Mouse (Mus musculus): ENCODE measurements around the gene Map3k11. TPM values are rescaled to one million over a fixed set of nuclear protein-coding genes. Genes with fewer than 3 reads are reported as not detected.
A peak's percentile ranks its signal among the peaks of the same experiment; 100 is the strongest.

Gene Map3k11
- polyA plus RNA-seq, 1 experiment from 2014 or later: 14.6 TPM

GRCm38 (mm10) chr19:5724549-5724941 is 36.0 kb downstream of the Map3k11 start:
- ATAC-seq (replicated peaks; ENCODE audit: insufficient number of reproducible peaks, low FRiP score, low TSS enrichment, low read depth): no peak
- peaks cover 6% of the 10 kb centered on the region for H3K4me1 ChIP-seq (ENCODE audit: control insufficient read depth, insufficient read depth, low read length)
- peak overlapping the region; percentile 2; the same call in 1 of the 2 replicates for H3K4me2 ChIP-seq (ENCODE audit: low read depth, low read length)
- peaks cover 13% of the 10 kb centered on the region for H3K36me3 ChIP-seq (replicated peaks; ENCODE audit: control insufficient read depth, insufficient read depth, low read depth, low read length)
- 71% methylated on average over 7 of the region's 7 CpGs for WGBS
- no peaks in the 10 kb centered on the region for H3K9me3 ChIP-seq (replicated peaks; ENCODE audit: control insufficient read depth, low read length)
- no peak overlapping the region for H3K27ac ChIP-seq (replicated peaks; ENCODE audit: low read depth, low read length)
- no peak for DNase-seq (ENCODE audit: low spot score)
- no peaks in the 10 kb centered on the region for H3K27me3 ChIP-seq (ENCODE audit: control insufficient read depth, insufficient read depth, low read length)
- 0 out of 2 replicates have a peak overlapping the region, but pooled peaks have one; percentile 14 for H3K9ac ChIP-seq (replicated peaks; ENCODE audit: low read length)
- H3K4me3 ChIP-seq (ENCODE audit: low read depth, low read length): no peak overlapping the region

DNA sequence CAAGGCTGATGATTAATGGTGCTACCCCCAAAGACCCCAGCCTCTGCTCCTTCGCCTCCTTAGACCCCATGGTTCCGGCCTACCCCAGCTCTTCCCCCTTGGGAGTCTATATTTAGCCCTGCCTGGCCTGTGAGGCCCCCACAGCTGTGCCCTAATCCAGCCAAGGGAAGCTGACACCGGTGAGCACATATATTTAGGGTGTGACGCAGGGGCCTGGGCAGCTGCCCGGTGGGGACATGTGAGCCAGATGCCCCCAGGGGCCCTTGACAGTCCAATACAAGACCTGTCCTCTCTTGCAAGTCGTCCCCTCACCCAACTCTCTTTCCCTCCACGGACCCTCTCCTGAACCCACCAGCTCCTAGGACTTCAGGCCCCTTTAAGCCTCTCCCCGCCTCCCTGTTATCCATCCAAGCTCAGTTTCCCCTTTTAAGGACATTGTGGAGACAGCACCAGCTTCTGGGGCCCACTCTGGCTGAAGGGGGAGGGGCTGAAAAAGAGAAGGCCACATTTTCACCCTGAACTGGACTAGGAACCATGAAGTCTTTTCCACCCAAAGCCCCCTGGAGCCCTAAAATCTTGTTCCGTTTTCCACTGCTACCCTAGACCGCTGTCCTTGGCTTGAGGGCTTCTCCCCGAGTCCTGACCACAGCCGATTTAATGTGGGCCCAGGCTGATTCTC is 36.6 kb downstream of the Map3k11 start:
- 70% methylated on average over 12 of the region's 12 CpGs for WGBS
- ATAC-seq (replicated peaks; ENCODE audit: insufficient number of reproducible peaks, low FRiP score, low TSS enrichment, low read depth) (no peak), DNase-seq (ENCODE audit: low spot score) (no peak)
- Histone ChIP-seq H3K4me1 (ENCODE audit: control insufficient read depth, insufficient read depth, low read length) (peaks cover 6% of the 10 kb centered on the region), H3K36me3 (replicated peaks; ENCODE audit: control insufficient read depth, insufficient read depth, low read depth, low read length) (peaks cover 10% of the 10 kb centered on the region), H3K9me3 (replicated peaks; ENCODE audit: control insufficient read depth, low read length) (no peaks in the 10 kb centered on the region), H3K9ac (replicated peaks; ENCODE audit: low read length) (peak overlapping the region; percentile 53; the same call in 1 of the 2 replicates), H3K27ac (replicated peaks; ENCODE audit: low read depth, low read length) (no peak overlapping the region), H3K4me2 (ENCODE audit: low read depth, low read length) (peak overlapping the region; percentile 67; the same call in 1 of the 2 replicates), H3K4me3 (ENCODE audit: low read depth, low read length) (peak overlapping the region; percentile 31), H3K27me3 (ENCODE audit: control insufficient read depth, insufficient read depth, low read length) (no peaks in the 10 kb centered on the region)

- DNase-seq (ENCODE audit: low spot score): peak; percentile 59
- Histone ChIP-seq H3K9ac (replicated peaks; ENCODE audit: low read length) (peak within 1 kb of the TSS; percentile 53), H3K36me3 (replicated peaks; ENCODE audit: control insufficient read depth, insufficient read depth, low read depth, low read length) (peaks cover 8% of the 10 kb centered on the region), H3K27me3 (ENCODE audit: control insufficient read depth, insufficient read depth, low read length) (no peaks in the 10 kb centered on the region), H3K9me3 (replicated peaks; ENCODE audit: control insufficient read depth, low read length) (no peaks in the 10 kb centered on the region), H3K4me1 (ENCODE audit: control insufficient read depth, insufficient read depth, low read length) (peaks cover 9% of the 10 kb centered on the region), H3K27ac (replicated peaks; ENCODE audit: low read depth, low read length) (no peak within 1 kb of the TSS), H3K4me2 (ENCODE audit: low read depth, low read length) (peak within 1 kb of the TSS; percentile 93), H3K4me3 (ENCODE audit: low read depth, low read length) (peak within 1 kb of the TSS; percentile 31)
- ATAC-seq (replicated peaks; ENCODE audit: insufficient number of reproducible peaks, low FRiP score, low TSS enrichment, low read depth): no peak
- 11% methylated on average over 49 of the region's 49 CpGs for WGBS
These were observed 37.4 kb downstream of the Map3k11 start, which contains the start of gene Ehbp1l1 for GRCm38 (mm10) chr19:5725767-5726515. Gene Ehbp1l1 (minus strand): TSS chr19:5726317.

DNA sequence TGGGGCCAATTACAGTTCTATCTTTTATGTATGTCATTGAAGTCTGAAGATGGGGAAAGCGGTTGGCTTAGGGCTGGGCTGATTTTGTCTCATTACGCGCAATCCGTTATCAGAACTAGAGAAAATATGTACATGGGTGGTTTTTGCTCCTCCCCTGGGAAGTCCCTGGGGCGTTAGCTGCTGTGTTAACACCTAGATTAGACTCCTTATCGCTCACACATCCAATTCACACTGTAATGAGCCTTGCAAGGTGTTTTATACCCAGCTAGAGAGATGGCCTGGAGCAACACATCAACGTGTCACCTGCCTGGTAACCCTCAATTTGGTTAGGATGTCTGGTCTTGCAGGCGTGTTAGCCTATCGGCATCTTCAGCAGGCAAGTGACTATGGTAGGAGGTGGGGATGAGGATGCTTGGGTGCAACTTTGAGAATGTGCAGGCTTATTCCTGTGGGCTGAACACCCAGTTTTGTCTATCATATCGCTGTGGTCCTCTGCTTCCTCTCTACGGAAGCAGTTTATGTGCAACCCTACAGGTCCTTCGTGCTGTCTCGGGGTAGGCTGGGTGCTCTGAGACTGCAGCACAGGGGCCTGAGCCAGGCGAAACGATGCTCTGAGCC is 38.5 kb downstream of the Map3k11 start:
- Histone ChIP-seq H3K9me3 (replicated peaks; ENCODE audit: control insufficient read depth, low read length) (no peaks in the 10 kb centered on the region), H3K4me3 (ENCODE audit: low read depth, low read length) (peak overlapping the region; percentile 88), H3K27ac (replicated peaks; ENCODE audit: low read depth, low read length) (no peak overlapping the region), H3K4me2 (ENCODE audit: low read depth, low read length) (peak overlapping the region; percentile 93), H3K36me3 (replicated peaks; ENCODE audit: control insufficient read depth, insufficient read depth, low read depth, low read length) (peaks cover 3% of the 10 kb centered on the region), H3K9ac (replicated peaks; ENCODE audit: low read length) (peak overlapping the region; percentile 13), H3K4me1 (ENCODE audit: control insufficient read depth, insufficient read depth, low read length) (peaks cover 10% of the 10 kb centered on the region), H3K27me3 (ENCODE audit: control insufficient read depth, insufficient read depth, low read length) (no peaks in the 10 kb centered on the region)
- WGBS: 79% methylated on average over 15 of the region's 15 CpGs
- DNase-seq (ENCODE audit: low spot score): peak; percentile 15
- no peak for ATAC-seq (replicated peaks; ENCODE audit: insufficient number of reproducible peaks, low FRiP score, low TSS enrichment, low read depth)

GRCm38 (mm10) chr19:5727701-5728100 is 39.2 kb downstream of the Map3k11 start:
- DNase-seq (ENCODE audit: low spot score) (peak; percentile 92), ATAC-seq (replicated peaks; ENCODE audit: insufficient number of reproducible peaks, low FRiP score, low TSS enrichment, low read depth) (no peak)
- WGBS: 2% methylated on average over 14 of the region's 14 CpGs
- no peaks in the 10 kb centered on the region for H3K9me3 ChIP-seq (replicated peaks; ENCODE audit: control insufficient read depth, low read length)
- H3K36me3 ChIP-seq (replicated peaks; ENCODE audit: control insufficient read depth, insufficient read depth, low read depth, low read length): peaks cover 3% of the 10 kb centered on the region
- no peak overlapping the region for H3K27ac ChIP-seq (replicated peaks; ENCODE audit: low read depth, low read length)
- H3K9ac ChIP-seq (replicated peaks; ENCODE audit: low read length): peak overlapping the region; percentile 100
- H3K4me1 ChIP-seq (ENCODE audit: control insufficient read depth, insufficient read depth, low read length): peaks cover 10% of the 10 kb centered on the region
- H3K4me3 ChIP-seq (ENCODE audit: low read depth, low read length): peak overlapping the region; percentile 88
- H3K27me3 ChIP-seq (ENCODE audit: control insufficient read depth, insufficient read depth, low read length): no peaks in the 10 kb centered on the region
- H3K4me2 ChIP-seq (ENCODE audit: low read depth, low read length): peak overlapping the region; percentile 93

GRCm38 (mm10) chr19:5728631-5729443 is 40.3 kb downstream of the Map3k11 start:
- ATAC-seq (replicated peaks; ENCODE audit: insufficient number of reproducible peaks, low FRiP score, low TSS enrichment, low read depth): 0 out of 2 replicates have a peak, but pooled peaks have one; percentile 3
- peaks cover 10% of the 10 kb centered on the region for H3K4me1 ChIP-seq (ENCODE audit: control insufficient read depth, insufficient read depth, low read length)
- H3K27me3 ChIP-seq (ENCODE audit: control insufficient read depth, insufficient read depth, low read length): no peaks in the 10 kb centered on the region
- H3K4me3 ChIP-seq (ENCODE audit: low read depth, low read length): peak overlapping the region; percentile 88
- H3K4me2 ChIP-seq (ENCODE audit: low read depth, low read length): peak overlapping the region; percentile 93
- peak; percentile 52 for DNase-seq (ENCODE audit: low spot score)
- no peaks in the 10 kb centered on the region for H3K9me3 ChIP-seq (replicated peaks; ENCODE audit: control insufficient read depth, low read length)
- peaks cover 3% of the 10 kb centered on the region for H3K36me3 ChIP-seq (replicated peaks; ENCODE audit: control insufficient read depth, insufficient read depth, low read depth, low read length)
- H3K27ac ChIP-seq (replicated peaks; ENCODE audit: low read depth, low read length): peak overlapping the region; percentile 95
- WGBS: 10% methylated on average over 37 of the region's 37 CpGs
- peak overlapping the region; percentile 100 for H3K9ac ChIP-seq (replicated peaks; ENCODE audit: low read length)

GRCm38 (mm10) chr19:5729444-5729815 is 40.9 kb downstream of the Map3k11 start, which contains the start of gene Fam89b:
Gene Fam89b (minus strand): TSS chr19:5729653.
- peak; percentile 69 for ATAC-seq (replicated peaks; ENCODE audit: insufficient number of reproducible peaks, low FRiP score, low TSS enrichment, low read depth)
- H3K4me1 ChIP-seq (ENCODE audit: control insufficient read depth, insufficient read depth, low read length): peaks cover 10% of the 10 kb centered on the region
- peak; percentile 94 for DNase-seq (ENCODE audit: low spot score)
- peak within 1 kb of the TSS; percentile 100 for H3K9ac ChIP-seq (replicated peaks; ENCODE audit: low read length)
- no peaks in the 10 kb centered on the region for H3K9me3 ChIP-seq (replicated peaks; ENCODE audit: control insufficient read depth, low read length)
- WGBS: under 1% methylated on average over 37 of the region's 37 CpGs
- no peaks in the 10 kb centered on the region for H3K27me3 ChIP-seq (ENCODE audit: control insufficient read depth, insufficient read depth, low read length)
- peak within 1 kb of the TSS; percentile 88 for H3K4me3 ChIP-seq (ENCODE audit: low read depth, low read length)
- H3K27ac ChIP-seq (replicated peaks; ENCODE audit: low read depth, low read length): peak within 1 kb of the TSS; percentile 95
- H3K4me2 ChIP-seq (ENCODE audit: low read depth, low read length): peak within 1 kb of the TSS; percentile 93
- no peaks in the 10 kb centered on the region; the same call in 1 of the 2 replicates for H3K36me3 ChIP-seq (replicated peaks; ENCODE audit: control insufficient read depth, insufficient read depth, low read depth, low read length)

Measured in embryonic facial prominence, embryonic 11.5 days (tissue).